ENCODE assay signal across 29 mouse cellular contexts in the genomic region with DNA sequence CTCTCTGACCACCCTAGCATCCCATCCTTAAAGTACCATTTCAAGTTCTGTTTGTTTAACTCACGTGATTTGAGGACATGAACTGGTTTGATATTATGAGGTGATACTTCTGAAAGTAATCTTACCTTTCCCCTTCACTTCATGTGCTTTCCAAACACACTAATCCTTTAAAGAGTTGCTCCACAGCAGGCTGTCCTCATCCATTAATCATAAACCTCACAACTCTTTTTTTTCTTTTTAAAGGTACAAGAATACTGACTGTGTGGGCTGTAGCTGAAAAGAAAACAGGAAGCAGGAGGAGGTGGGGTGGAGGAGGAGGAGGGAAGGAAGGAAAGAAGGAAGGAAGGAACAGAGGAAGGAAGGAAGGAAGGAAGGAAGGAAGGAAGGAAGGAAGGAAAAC. TPM values are rescaled to one million over a fixed set of nuclear protein-coding genes. Genes with fewer than 3 reads are reported as not detected.
"Had no signal": no experiment of that assay in that cellular context is flagged by ENCODE, and none has a peak within 500 bp of the region (broad histone marks: within the 10 kb centered on the region; RNA-seq: fewer than 3 reads in every experiment).

No protein-coding gene starts in this region.

- H3K27ac ChIP-seq: heart, adult 2 months; heart, embryonic 13.5 days; heart, embryonic 15.5 days; hindbrain, embryonic 13.5 days; hindbrain, embryonic 15.5 days; hindbrain, postnatal 0 days; limb, embryonic 13.5 days; limb, embryonic 15.5 days; liver, embryonic 12.5 days had no signal

- H3K4me3 ChIP-seq: heart, adult 2 months; heart, embryonic 13.5 days; heart, embryonic 15.5 days; hindbrain, embryonic 13.5 days; hindbrain, embryonic 15.5 days; limb, embryonic 13.5 days; limb, embryonic 15.5 days; liver, embryonic 12.5 days had no signal

- H3K9me3 ChIP-seq: heart, embryonic 13.5 days; heart, embryonic 15.5 days; hindbrain, embryonic 13.5 days; hindbrain, embryonic 15.5 days; limb, embryonic 13.5 days; limb, embryonic 15.5 days; liver, embryonic 12.5 days had no signal

- DNase-seq: forebrain, postnatal 0 days; gastrocnemius, postnatal 14 days; gastrocnemius, postnatal 36 days; heart, adult 11 months; heart, adult 2 months; heart, postnatal 14 days; heart, postnatal 36 days; kidney, adult 11 months; kidney, postnatal 14 days; layer of hippocampus, adult 9-11 months; layer of hippocampus, postnatal 36 days; left cerebral cortex, postnatal 4 days had no signal

- H3K27me3 ChIP-seq: heart, embryonic 13.5 days; heart, embryonic 15.5 days; hindbrain, embryonic 13.5 days; hindbrain, embryonic 15.5 days; limb, embryonic 13.5 days; limb, embryonic 15.5 days; liver, embryonic 12.5 days had no signal

- H3K4me2 ChIP-seq: heart, embryonic 13.5 days; heart, embryonic 15.5 days; hindbrain, embryonic 13.5 days; hindbrain, embryonic 15.5 days; limb, embryonic 13.5 days; limb, embryonic 15.5 days; liver, embryonic 12.5 days had no signal

- H3K9ac ChIP-seq: forebrain, postnatal 0 days; heart, embryonic 13.5 days; heart, embryonic 15.5 days; hindbrain, embryonic 13.5 days; hindbrain, embryonic 15.5 days; limb, embryonic 13.5 days; limb, embryonic 15.5 days; liver, embryonic 12.5 days had no signal

- H3K36me3 ChIP-seq: heart, embryonic 13.5 days; heart, embryonic 15.5 days; hindbrain, embryonic 13.5 days; hindbrain, embryonic 15.5 days; limb, embryonic 13.5 days; limb, embryonic 15.5 days; liver, embryonic 12.5 days had no signal

- ATAC-seq: forebrain, postnatal 0 days; hindbrain, postnatal 0 days; intestine, embryonic 16.5 days; liver, embryonic 12.5 days had no signal

- H3K4me1 ChIP-seq: heart, embryonic 13.5 days; heart, embryonic 15.5 days; hindbrain, embryonic 13.5 days; hindbrain, embryonic 15.5 days; limb, embryonic 13.5 days; limb, embryonic 15.5 days; liver, embryonic 12.5 days had no signal

RNA-seq across cellular contexts. Expression of a gene that starts 10.3 kb away (rescaled TPM):
- polyA plus RNA-seq: forebrain, postnatal 0 days; gonadal fat pad, adult 2 months; heart, adult 2 months; heart, embryonic 13.5 days; heart, embryonic 15.5 days; heart, postnatal 0 days; hindbrain, embryonic 11.5 days; hindbrain, embryonic 13.5 days; hindbrain, embryonic 15.5 days; hindbrain, postnatal 0 days; intestine, embryonic 14.5 days; intestine, embryonic 16.5 days; kidney, embryonic 16.5 days; large intestine, adult 2 months; limb, embryonic 11.5 days; limb, embryonic 13.5 days; limb, embryonic 15.5 days; liver, adult 2 months; liver, embryonic 12.5 days had no signal

RNA-seq across cellular contexts. Expression of a gene that starts 12.8 kb away (rescaled TPM):
- polyA plus RNA-seq: forebrain, postnatal 0 days; gonadal fat pad, adult 2 months; heart, adult 2 months; heart, embryonic 13.5 days; heart, embryonic 15.5 days; heart, postnatal 0 days; hindbrain, embryonic 11.5 days; hindbrain, embryonic 13.5 days; hindbrain, embryonic 15.5 days; hindbrain, postnatal 0 days; intestine, embryonic 14.5 days; intestine, embryonic 16.5 days; kidney, embryonic 16.5 days; large intestine, adult 2 months; limb, embryonic 11.5 days; limb, embryonic 13.5 days; limb, embryonic 15.5 days; liver, adult 2 months; liver, embryonic 12.5 days had no signal

RNA-seq across cellular contexts. Expression of a gene that starts 27.2 kb away (rescaled TPM):
- polyA plus RNA-seq: forebrain, postnatal 0 days; gonadal fat pad, adult 2 months; heart, adult 2 months; heart, embryonic 13.5 days; heart, embryonic 15.5 days; heart, postnatal 0 days; hindbrain, embryonic 11.5 days; hindbrain, embryonic 13.5 days; hindbrain, embryonic 15.5 days; hindbrain, postnatal 0 days; intestine, embryonic 14.5 days; intestine, embryonic 16.5 days; kidney, embryonic 16.5 days; large intestine, adult 2 months; limb, embryonic 11.5 days; limb, embryonic 13.5 days; limb, embryonic 15.5 days; liver, adult 2 months; liver, embryonic 12.5 days had no signal

RNA-seq across cellular contexts. Expression of a gene that starts 28.8 kb away (rescaled TPM):
- polyA plus RNA-seq: forebrain, postnatal 0 days; gonadal fat pad, adult 2 months; heart, adult 2 months; heart, embryonic 13.5 days; heart, embryonic 15.5 days; heart, postnatal 0 days; hindbrain, embryonic 11.5 days; hindbrain, embryonic 13.5 days; hindbrain, embryonic 15.5 days; hindbrain, postnatal 0 days; intestine, embryonic 14.5 days; intestine, embryonic 16.5 days; kidney, embryonic 16.5 days; large intestine, adult 2 months; limb, embryonic 11.5 days; limb, embryonic 13.5 days; limb, embryonic 15.5 days; liver, adult 2 months; liver, embryonic 12.5 days had no signal
